Mouse (Mus musculus) liver, adult 10 weeks (tissue): ENCODE data around the gene Sprr3. TPM values are rescaled to one million over a fixed set of nuclear protein-coding genes. Genes with fewer than 3 reads are reported as not detected.

Source experiments
- polyA plus RNA-seq: library from polyadenylated mRNA; stranded (reverse); fragments of 350-450 nt; fragmentation: Illumina TruSeq; extraction: RNeasy Lipid Tissue Mini Kit (QIAGEN cat#74804); gene quantifications from one replicate; pipeline ENCODE4 v1.2.3, GENCODE M21; 2014; ENCODE audit warnings: low read depth, low replicate concordance

The Sprr3 gene
- not detected for polyA plus RNA-seq

GRCm38 (mm10) chr3:92458620-92459019 lies at the start of gene Sprr3:
Gene Sprr3, minus strand, starts transcription at chr3:92458720.

GRCm38 (mm10) chr3:92500393-92500792 lies 41.9 kb upstream of the Sprr3 start, which contains the start of gene Sprr4:
Gene Sprr4, minus strand, starts transcription at chr3:92500493.

DNA sequence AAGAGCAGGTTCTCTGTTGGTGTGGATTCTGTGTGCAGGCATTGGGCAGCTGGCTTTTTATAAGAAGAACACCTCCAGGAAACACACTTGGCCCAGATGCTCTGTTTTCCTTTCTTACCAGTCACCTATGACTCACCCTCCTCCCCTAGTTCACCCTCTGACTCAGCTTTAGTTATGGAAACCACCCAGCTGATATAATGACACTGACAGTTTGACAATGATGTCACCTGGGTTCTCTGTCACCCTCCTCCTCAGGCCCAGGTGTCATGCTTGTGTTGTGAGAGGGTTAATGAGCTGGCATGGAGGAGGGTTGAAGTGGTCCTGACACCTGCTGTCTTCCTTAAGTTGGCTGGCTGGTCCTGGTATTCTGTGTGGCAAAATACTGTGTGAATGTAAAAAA lies 27.3 kb upstream of the Sprr3 start, which contains the start of gene Sprr1a:
Gene Sprr1a, minus strand, starts transcription at position 33 of the 400 bp plus-strand sequence.

GRCm38 (mm10) chr3:92438689-92439088 lies 19.8 kb downstream of the Sprr3 start, which contains the start of gene Sprr1b:
Gene Sprr1b, minus strand, starts transcription at chr3:92438789.

DNA sequence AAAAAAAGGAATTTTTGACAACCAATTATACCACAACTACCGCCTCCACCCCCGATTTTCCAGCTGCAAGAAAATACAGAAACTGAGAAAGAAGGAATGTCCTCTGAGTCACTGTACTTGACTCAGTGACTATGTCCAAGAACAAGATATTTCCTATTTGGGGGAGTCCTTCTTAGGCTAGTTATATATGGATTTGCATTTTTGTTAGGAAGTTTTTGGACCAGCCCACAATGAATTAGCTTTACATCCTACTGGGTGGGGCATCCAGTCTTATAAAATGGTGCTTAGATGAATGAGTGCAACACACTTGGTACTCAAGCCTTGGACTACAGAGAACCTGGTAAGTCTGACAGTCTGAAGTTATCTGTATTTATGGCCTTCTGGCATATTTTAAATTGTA lies 26.2 kb downstream of the Sprr3 start, which contains the start of gene Sprr2k:
Gene Sprr2k, plus strand, starts transcription at position 301 of the 400 bp plus-strand sequence.

DNA sequence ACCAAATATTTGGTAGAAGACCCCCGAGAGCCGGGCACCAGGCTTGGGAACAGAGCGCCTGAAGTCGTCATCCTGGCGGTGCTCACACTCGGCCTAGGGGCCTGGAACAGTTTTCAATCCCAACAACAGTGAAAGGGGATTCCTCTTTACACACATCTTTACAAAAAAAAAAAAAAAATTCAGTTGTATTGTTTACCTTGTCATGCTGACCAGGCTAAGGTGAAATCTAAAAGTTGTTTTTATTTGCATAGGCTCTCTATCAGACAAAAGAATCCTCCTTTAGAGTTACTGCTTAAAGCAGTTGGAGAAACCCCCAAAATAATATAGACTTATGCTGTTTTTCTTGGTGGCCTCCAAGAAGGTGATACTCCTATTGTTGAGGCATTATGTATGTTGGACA lies 29.2 kb downstream of the Sprr3 start, which contains the start of gene Gm9774:
Gene Gm9774, minus strand, starts transcription at position 101 of the 400 bp plus-strand sequence.

DNA sequence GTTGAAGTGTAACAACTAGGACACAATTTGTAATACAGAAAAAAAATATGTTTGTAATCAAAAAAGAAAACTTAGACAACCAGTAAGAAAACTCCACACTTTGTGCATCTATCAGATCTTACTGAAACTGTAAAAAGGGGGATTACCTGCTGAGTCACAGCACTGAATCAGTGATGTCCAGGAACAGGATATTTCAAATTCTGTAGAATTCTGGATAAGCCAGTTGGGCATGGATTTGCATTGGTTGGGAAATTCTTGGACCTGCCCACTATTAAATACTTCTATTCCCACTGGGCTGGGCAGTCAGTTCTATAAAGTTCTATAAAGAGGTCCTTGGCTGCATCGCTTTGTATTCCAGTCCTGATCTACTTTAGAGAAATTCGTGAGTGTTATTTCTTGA lies 40.7 kb downstream of the Sprr3 start, which contains the start of gene Sprr2j-ps:
Gene Sprr2j-ps, plus strand, starts transcription at position 301 of the 400 bp plus-strand sequence.

DNA sequence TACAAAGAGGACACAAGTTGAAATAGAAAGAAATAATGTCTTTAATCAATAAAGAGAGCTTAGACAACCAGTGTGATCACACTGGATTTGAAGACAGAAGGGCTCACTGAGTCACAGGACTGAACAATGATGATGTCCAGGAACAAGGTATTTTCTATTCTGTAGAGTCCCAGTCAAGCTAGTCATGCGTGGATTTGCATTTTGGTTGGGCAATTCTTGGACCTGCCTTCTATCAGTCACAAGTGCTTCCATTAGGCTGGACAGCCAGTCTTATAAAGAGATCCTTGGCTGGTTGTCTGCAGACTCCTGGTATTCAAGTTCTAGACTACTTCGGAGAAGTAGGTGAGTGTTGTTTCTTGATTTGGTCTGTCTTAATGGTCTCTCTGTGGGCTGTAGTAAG lies 50.8 kb downstream of the Sprr3 start, which contains the start of gene Sprr2i:
Gene Sprr2i, plus strand, starts transcription at position 301 of the 400 bp plus-strand sequence.

Other genes with a start within 250 kb of the Sprr3 start
- gene Sprr2a1, start 242.9 kb downstream of the Sprr3 start, polyA plus RNA-seq, result not detected
- gene Sprr2a2, start 242.8 kb downstream of the Sprr3 start, polyA plus RNA-seq, result not detected
- not detected for gene Sprr2a3, start 173.3 kb downstream of the Sprr3 start, polyA plus RNA-seq
- gene Sprr2b, start 142.1 kb downstream of the Sprr3 start, polyA plus RNA-seq, result not detected
- gene Sprr2d, start 119.6 kb downstream of the Sprr3 start, polyA plus RNA-seq, result not detected
- gene Sprr2e, start 106.6 kb downstream of the Sprr3 start, polyA plus RNA-seq, result not detected
- gene Sprr2f, start 93.5 kb downstream of the Sprr3 start, polyA plus RNA-seq, result not detected
- not detected for gene Sprr2h, start 73.0 kb downstream of the Sprr3 start, polyA plus RNA-seq
- gene Sprr2i, start 50.7 kb downstream of the Sprr3 start, polyA plus RNA-seq, result not detected
- gene Sprr2j-ps, start 40.6 kb downstream of the Sprr3 start, polyA plus RNA-seq, result not detected
- gene Gm9774, start 29.3 kb downstream of the Sprr3 start, polyA plus RNA-seq, result 5.1 TPM
- gene Sprr2k, start 26.1 kb downstream of the Sprr3 start, polyA plus RNA-seq, result not detected
- gene Sprr1b, start 19.9 kb downstream of the Sprr3 start, polyA plus RNA-seq, result not detected
- not detected for gene Sprr1a, start 27.2 kb upstream of the Sprr3 start, polyA plus RNA-seq
- gene Sprr4, start 41.8 kb upstream of the Sprr3 start, polyA plus RNA-seq, result not detected
- gene 2310046K23Rik, start 75.8 kb upstream of the Sprr3 start, polyA plus RNA-seq, result not detected
- not detected for gene Ivl, start 115.0 kb upstream of the Sprr3 start, polyA plus RNA-seq
- not detected for gene Smcp, start 130.3 kb upstream of the Sprr3 start, polyA plus RNA-seq
- gene 2210017I01Rik, start 148.8 kb upstream of the Sprr3 start, polyA plus RNA-seq, result not detected
- not detected for gene Lce6a, start 162.9 kb upstream of the Sprr3 start, polyA plus RNA-seq
- not detected for gene Lce1a1, start 189.6 kb upstream of the Sprr3 start, polyA plus RNA-seq
- not detected for gene Lce1b, start 198.2 kb upstream of the Sprr3 start, polyA plus RNA-seq
- gene Lce1a2, start 211.6 kb upstream of the Sprr3 start, polyA plus RNA-seq, result not detected
- not detected for gene Lce1c, start 220.5 kb upstream of the Sprr3 start, polyA plus RNA-seq
- gene Lce1d, start 228.5 kb upstream of the Sprr3 start, polyA plus RNA-seq, result not detected